Mouse (Mus musculus) cerebellum, adult 11-12 months (tissue): ENCODE measurements around the gene Hcfc2.

Source experiments
- DNase-seq: peaks from one replicate; pipeline ENCODE4 v3.0.0; 2022

Hcfc2 gene

GRCm38 (mm10) chr10:82741876-82742275 lies 45.9 kb downstream of the Hcfc2 start:
- no peak for DNase-seq

- no peak for DNase-seq
Observed at GRCm38 (mm10) chr10:82742578-82742977, 46.6 kb downstream of the Hcfc2 start.

- no peak for DNase-seq
Observed at GRCm38 (mm10) chr10:82744296-82744695, 48.3 kb downstream of the Hcfc2 start.

GRCm38 (mm10) chr10:82745301-82745700 lies 49.3 kb downstream of the Hcfc2 start:
- no peak for DNase-seq

DNA sequence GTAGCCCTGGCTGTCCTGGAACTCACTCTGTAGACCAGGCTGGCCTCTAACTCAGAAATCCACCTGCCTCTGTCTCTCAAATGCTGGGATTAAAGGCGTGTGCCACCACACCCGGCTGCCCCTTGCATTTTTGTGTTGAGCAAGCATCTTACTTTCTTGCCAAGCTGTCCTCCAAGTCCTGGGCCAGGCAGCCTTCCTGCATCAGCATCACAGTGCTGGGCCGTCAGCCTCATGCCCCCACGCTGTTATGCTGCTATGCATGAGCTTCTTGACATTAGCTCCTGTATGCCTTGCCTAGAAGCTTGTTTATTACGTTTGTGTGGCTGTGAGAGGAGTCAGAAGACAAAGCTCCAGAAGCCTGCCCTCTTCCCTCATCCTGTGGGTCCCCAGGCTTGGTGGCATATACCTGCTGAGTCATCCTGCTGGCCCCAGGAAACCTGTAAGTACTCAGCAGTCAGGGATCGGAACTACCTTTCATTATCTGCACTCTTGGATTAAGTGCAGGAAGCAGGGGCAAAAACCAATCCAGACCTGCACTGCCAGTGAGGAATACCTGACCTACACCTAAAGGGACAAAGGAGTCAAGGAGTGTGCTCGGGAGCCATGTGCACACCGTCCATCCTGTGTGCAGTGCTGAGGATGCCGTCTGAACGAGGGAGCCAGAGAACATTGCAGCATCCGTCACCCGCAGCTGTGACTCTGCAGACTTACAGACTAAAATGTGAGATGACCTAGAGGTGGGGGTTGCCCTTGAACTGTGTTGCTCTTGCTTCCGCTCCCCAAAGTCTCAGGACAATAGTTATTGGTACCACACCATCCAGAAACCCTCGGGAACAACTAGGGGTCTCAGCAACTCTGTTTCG lies 51.3 kb downstream of the Hcfc2 start:
- DNase-seq = no peak

GRCm38 (mm10) chr10:82750778-82751177 lies 54.8 kb downstream of the Hcfc2 start:
- DNase-seq = no peak

- DNase-seq = no peak
Observed at GRCm38 (mm10) chr10:82752921-82753320, 57.0 kb downstream of the Hcfc2 start.

DNA sequence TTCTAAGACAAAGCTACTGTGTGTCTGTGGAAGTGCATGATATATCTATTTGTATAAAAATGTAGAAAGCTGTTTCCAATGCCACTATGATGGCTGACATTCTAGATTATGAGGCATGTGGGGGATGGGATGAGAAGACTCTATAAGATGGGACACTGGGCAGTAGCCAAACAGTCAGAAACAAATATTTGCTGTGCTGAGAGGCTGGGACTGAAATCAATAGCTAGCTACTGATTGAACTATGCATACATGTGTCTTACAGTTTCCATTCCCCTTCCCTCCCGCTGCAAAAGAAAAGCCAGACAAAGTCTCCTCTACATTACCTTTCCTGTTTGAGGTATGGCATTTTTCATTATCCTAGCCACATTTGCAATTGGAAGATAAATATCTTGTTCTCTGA lies 58.7 kb downstream of the Hcfc2 start:
- DNase-seq = no peak

- DNase-seq = no peak
Observed at GRCm38 (mm10) chr10:82755213-82755890, 59.4 kb downstream of the Hcfc2 start.

- DNase-seq = no peak
Observed at GRCm38 (mm10) chr10:82756466-82756865, 60.5 kb downstream of the Hcfc2 start.

- no peak for DNase-seq
Observed at GRCm38 (mm10) chr10:82757341-82757740, 61.4 kb downstream of the Hcfc2 start.

DNA sequence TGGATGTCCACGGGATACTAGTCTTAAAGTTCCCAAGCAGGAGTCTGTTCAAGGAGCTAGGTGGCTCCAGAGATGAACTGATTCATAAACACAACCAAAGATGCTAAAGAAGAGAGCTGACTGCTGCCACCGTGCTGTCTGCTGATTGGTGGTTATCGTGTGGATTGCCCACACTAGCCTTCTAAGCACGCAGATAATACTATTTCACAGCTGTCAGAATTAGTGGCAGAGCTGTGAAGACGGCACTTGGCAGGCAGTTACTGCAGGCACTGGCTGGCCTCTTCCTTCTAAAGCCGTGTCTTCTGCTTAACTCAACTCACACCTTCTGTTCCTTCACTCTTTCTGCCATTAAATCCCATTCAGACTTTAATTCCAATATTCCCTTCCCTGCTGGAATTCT lies 62.4 kb downstream of the Hcfc2 start:
- DNase-seq = no peak

DNA sequence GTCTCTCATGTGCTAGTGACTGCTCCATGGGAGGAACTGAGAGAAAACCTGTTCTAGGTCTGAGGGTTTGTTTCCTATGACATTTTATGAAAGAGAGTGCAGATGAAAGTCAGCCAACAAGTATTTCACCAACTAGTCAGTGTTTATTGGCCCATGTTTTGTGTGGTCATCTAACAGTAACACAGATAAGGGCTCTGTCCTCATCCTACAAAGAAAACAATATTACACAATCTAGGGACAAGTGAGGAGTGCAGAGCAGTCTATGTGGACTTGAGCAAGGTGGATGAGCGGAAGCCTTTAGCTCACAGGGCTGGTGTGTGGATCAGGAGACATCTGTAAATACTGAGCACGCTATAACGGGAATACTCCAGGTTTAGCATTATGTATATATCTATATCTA lies 62.9 kb downstream of the Hcfc2 start:
- DNase-seq = no peak

GRCm38 (mm10) chr10:82759706-82760105 lies 63.7 kb downstream of the Hcfc2 start:
- no peak for DNase-seq

GRCm38 (mm10) chr10:82761037-82761811 lies 65.3 kb downstream of the Hcfc2 start:
- peak; percentile 68 for DNase-seq

GRCm38 (mm10) chr10:82762756-82763681 lies 67.1 kb downstream of the Hcfc2 start:
- DNase-seq = peak; percentile 64

GRCm38 (mm10) chr10:82763840-82764631 lies 68.1 kb downstream of the Hcfc2 start, which contains the start of gene Nfyb:
TSS of gene Nfyb (minus strand) at chr10:82764144.
- DNase-seq = peak; percentile 98

DNA sequence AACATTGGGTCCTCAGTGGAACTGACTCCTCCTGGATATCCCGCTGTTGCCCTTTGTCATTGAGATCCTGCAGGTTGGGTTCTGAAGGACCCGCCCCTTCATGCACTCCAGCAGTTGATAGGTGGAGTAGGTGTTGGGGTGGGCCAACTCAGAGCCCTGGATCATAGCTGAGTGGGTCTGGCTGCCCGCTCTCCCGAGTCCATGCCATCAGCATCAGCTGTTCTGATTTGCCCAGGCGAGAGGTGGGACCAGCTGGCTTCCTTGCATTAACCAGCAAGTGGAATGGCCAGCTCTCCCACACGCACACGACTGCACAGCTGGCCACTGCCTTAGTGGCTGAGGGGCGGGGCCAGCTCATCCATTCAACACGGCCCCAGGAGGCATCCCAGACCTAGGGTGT lies 72.9 kb downstream of the Hcfc2 start:
- DNase-seq = no peak

GRCm38 (mm10) chr10:82770713-82771112 lies 74.8 kb downstream of the Hcfc2 start:
- DNase-seq = no peak

GRCm38 (mm10) chr10:82771595-82772170 lies 75.7 kb downstream of the Hcfc2 start:
- DNase-seq = no peak

- DNase-seq = no peak
Observed at GRCm38 (mm10) chr10:82774841-82775240, 78.9 kb downstream of the Hcfc2 start.
